Mouse (Mus musculus) erythroblast, embryonic 14.5 days (primary cell): ENCODE results near the gene Ncoa1. TPM values are rescaled to one million over a fixed set of nuclear protein-coding genes. Genes with fewer than 3 reads are reported as not detected.

Source experiments
- H3K27me3 ChIP-seq: 2 replicates; pipeline ENCODE4 v1.6.1; 2012; ENCODE audit warnings: inconsistent platforms; ENCODE audit not compliant: control insufficient read depth
- H3K36me3 ChIP-seq: 2 replicates; pipeline ENCODE4 v1.6.1; 2012; ENCODE audit warnings: mild to moderate bottlenecking, inconsistent platforms; ENCODE audit not compliant: control insufficient read depth
- H3K4me1 ChIP-seq: 2 replicates; pipeline ENCODE4 v1.6.1; 2012; ENCODE audit warnings: inconsistent platforms; ENCODE audit not compliant: control insufficient read depth
- H3K4me3 ChIP-seq: replicated peaks from 2 replicates; pipeline ENCODE3; 2012; ENCODE audit warnings: moderate library complexity, mild to moderate bottlenecking, inconsistent platforms
- H3K9me3 ChIP-seq: 2 replicates; pipeline ENCODE4 v1.6.1; 2012; ENCODE audit warnings: low read length, inconsistent platforms, mixed read lengths; ENCODE audit not compliant: control insufficient read depth
- GATA1 ChIP-seq: IDR thresholded peaks from 2 replicates; pipeline ENCODE4 v1.6.1; 2012; ENCODE audit warnings: low read length, inconsistent platforms, mixed read lengths
- TAL1 ChIP-seq: IDR thresholded peaks from 3 replicates; pipeline ENCODE4 v1.6.1; 2012; ENCODE audit warnings: low read length, inconsistent platforms, mixed read lengths
- polyA plus RNA-seq: library from polyadenylated mRNA; stranded (reverse); fragments of >175 nt; gene quantifications from 2 replicates; pipeline ENCODE4 v1.2.3, GENCODE M21; 2012

Gene Ncoa1
- polyA plus RNA-seq, 1 experiment, result 0.07 TPM

DNA sequence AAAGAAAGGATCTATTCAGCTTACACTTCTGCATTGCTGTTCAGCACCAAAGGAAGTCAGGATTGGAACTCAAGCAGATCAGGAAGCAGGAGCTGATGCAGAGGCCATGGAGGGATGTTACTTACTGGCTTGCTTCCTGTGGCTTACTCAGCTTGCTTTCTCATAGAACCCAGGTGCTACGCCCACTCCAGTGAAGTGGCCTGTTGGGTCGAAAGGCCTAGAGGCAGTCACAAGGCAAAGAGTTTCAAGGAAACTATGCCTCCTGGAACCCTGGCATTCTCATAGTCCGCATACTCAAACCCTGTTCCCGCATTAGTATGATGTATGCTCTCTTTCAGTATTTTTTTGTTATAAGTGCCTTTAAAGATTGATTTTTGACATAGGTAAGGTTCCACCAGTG, 118.9 kb downstream of the Ncoa1 start:
- H3K27me3 ChIP-seq, result no peaks in the 10 kb centered on the region

DNA sequence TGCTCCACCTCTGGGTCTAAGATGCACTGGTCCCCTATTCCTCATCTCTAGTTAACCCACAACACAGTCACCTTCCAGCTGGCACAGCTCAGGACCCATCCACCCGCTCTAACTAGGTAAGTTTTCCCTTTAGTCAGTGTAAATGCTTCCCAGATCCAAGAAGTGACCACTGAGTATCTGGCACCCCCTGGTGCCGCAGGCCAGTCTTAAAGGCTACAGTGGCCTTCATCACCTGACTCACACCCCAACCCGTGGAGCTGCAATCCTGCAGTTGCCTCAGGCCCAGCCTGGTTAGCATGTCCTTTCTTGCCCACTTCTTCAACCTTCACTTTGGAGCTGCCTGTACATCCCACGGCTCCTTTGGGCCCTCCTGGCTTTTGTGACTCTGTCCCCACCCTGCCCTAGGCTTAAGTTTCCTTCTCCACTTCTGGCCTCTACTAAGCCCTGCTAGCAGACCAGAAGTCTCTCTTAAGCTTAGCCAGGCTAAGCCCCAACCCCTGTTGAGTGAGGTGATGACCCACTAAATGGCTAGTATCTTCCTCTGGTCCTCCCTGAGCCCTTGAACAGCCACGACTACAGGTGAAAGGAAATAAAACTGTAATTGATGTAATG, 120.0 kb downstream of the Ncoa1 start:
- Histone ChIP-seq H3K4me3 (no peak overlapping the region), H3K27me3 (no peaks in the 10 kb centered on the region), H3K4me1 (no peaks in the 10 kb centered on the region), H3K36me3 (no peaks in the 10 kb centered on the region), H3K9me3 (no peaks in the 10 kb centered on the region)
- no peak for TF ChIP-seq TAL1
- no peak for TF ChIP-seq GATA1

More for the DNA sequence above, 118.9 kb downstream of the Ncoa1 start:
- TF ChIP-seq GATA1 (no peak), TAL1 (no peak)
- Histone ChIP-seq H3K9me3 (no peaks in the 10 kb centered on the region), H3K36me3 (no peaks in the 10 kb centered on the region), H3K4me1 (no peaks in the 10 kb centered on the region), H3K4me3 (no peak overlapping the region)

DNA sequence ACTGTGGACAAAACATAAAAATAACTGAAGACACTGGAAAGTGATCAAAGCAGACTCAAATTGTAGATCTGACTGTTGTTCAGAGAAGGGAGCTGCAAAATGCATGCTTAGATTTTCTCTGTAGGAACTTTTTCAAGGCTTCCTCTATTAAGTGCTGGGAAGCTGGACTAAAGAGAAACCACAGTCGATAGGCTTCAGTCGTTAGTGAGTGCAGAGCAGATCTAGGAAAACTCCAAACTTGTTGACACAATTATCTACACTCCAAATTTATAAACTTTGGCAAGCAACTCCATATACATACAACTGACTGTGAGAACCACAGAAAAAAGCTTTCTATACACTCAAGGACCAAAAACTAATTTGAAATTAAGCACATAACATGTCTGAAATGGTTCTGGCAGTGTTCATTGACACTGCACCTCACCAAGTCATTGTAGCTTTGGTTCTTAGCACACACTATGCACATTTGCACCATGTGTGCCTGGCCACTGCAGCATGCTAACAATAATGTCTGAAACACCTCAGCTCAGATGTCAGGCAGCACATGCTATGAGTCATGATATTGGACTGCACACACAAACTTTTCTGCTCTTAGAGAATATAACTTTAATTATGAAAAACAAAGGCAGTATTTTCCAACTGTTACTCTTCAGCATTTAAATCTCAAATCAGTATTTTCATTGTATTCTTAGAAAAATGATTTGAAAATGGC, 121.8 kb downstream of the Ncoa1 start:
- Histone ChIP-seq H3K4me1 (no peaks in the 10 kb centered on the region), H3K36me3 (no peaks in the 10 kb centered on the region), H3K4me3 (no peak overlapping the region), H3K27me3 (no peaks in the 10 kb centered on the region), H3K9me3 (no peaks in the 10 kb centered on the region)
- TF ChIP-seq TAL1, result no peak
- no peak for TF ChIP-seq GATA1

DNA sequence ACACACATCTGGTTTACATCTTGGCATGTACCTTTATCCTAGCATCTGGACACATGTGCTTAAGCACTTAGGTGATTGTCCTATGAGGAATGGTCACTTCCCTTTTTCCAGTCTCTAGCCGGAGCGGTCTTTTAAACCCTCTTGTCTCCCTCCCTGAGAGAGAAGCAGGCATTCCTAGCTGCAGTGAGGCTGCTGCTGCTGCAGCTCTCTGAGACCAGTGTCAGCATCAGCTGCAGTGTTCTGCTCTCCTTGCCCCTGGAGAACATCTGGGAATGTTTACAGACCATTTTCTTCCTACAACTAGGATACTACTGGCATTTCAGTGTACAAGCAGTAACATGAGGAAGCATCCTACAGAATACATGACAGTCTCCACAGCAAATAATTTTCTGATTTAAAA, 133.8 kb downstream of the Ncoa1 start:
- no peaks in the 10 kb centered on the region for H3K9me3 ChIP-seq
- TF ChIP-seq TAL1 (no peak), GATA1 (no peak)
- no peaks in the 10 kb centered on the region for H3K27me3 ChIP-seq
- H3K36me3 ChIP-seq, result no peaks in the 10 kb centered on the region
- H3K4me1 ChIP-seq, result no peaks in the 10 kb centered on the region
- H3K4me3 ChIP-seq, result no peak overlapping the region

DNA sequence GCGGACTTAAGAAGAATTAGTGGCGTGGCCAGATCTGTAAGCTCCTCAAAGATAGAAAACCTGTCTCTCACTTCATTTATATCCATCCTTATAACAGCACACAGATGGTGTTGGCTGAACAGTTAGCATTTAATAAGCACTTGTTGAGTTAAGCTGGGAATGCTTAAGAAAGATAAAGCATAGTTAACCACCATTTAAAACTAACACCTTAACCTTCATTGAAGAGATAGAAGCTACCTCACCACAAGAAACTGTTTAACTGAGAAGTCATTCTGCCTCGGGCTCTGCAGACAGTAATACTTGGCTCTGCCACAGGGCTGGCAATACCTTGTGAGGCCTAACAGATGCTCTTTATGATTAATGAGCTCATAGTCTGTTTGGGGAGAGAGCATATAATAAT, 134.9 kb downstream of the Ncoa1 start:
- no peak overlapping the region for H3K4me3 ChIP-seq
- H3K4me1 ChIP-seq, result no peaks in the 10 kb centered on the region
- no peaks in the 10 kb centered on the region for H3K27me3 ChIP-seq
- H3K9me3 ChIP-seq, result no peaks in the 10 kb centered on the region
- TF ChIP-seq GATA1, result no peak
- no peak for TF ChIP-seq TAL1
- H3K36me3 ChIP-seq, result no peaks in the 10 kb centered on the region

DNA sequence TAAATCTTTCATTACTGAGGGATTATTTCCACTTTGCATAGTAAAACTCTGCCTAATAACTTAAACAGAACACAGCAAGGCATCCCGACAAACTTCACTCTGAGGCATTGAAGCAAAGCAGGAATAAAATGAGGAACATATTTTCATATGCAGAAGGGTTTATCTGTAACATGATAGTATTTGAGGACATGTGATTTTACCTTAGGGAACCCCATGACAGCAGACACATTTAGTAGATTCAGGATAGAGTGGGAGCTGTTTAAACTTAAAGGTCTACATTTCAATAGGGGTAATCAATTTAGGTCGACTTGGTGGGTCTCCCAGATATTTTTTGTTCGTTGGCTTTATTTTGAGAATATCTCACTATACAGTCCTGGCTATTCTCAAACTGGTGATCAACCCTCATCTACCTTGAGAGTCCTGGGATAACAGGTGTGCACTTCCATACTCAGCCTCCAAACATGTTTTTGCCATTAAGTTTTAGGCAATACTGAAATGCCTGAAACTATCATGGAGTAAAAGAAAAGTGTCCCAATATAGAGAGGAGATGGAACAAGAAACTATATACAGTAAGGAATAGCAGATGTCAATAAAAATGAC, 136.6 kb downstream of the Ncoa1 start:
- H3K9me3 ChIP-seq, result no peaks in the 10 kb centered on the region
- no peak for TF ChIP-seq TAL1
- TF ChIP-seq GATA1, result no peak
- no peaks in the 10 kb centered on the region for H3K4me1 ChIP-seq
- H3K27me3 ChIP-seq, result no peaks in the 10 kb centered on the region
- H3K4me3 ChIP-seq, result no peak overlapping the region
- no peaks in the 10 kb centered on the region for H3K36me3 ChIP-seq

DNA sequence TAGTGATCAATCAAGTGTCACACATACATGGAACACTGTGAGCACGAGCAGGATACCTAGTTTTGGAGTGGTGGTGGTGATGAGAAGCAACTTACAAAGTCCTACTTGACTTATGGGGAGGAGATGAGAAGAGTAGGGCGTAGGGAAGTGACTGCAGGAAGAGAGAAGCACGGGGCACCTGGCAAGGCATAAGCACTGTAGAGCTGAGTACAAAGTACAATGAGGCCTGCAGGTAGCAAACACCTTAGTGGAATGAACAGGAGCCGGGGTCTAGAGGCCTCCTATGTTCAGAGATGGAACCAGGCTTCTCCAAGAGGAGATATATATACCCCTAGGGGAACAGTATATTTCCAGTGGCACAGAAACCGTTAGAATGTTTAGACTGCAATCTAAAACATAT, 153.4 kb downstream of the Ncoa1 start:
- TF ChIP-seq TAL1, result no peak
- no peak for TF ChIP-seq GATA1
- H3K36me3 ChIP-seq, result no peaks in the 10 kb centered on the region
- no peaks in the 10 kb centered on the region for H3K4me1 ChIP-seq
- no peak overlapping the region for H3K4me3 ChIP-seq
- no peaks in the 10 kb centered on the region for H3K9me3 ChIP-seq
- H3K27me3 ChIP-seq, result no peaks in the 10 kb centered on the region

DNA sequence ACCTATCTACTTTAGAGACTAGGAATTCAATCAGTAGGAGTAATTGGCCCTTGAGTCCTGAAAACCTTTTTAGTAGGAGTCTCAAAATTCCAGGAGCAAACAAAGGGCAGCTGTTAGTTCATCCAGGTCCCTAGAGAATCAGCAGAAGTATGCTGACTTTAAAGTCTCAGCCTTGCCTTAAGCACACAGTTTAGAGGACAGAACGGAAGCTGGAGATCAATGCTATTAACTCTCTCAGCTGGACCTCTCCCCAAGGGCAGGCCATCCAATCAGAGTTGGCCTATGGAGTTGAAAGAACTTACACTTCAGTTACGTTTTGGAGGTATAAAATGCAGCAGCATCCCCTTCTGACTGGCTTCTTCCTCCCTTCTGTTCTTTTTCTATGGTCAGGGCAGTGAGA, 154.8 kb downstream of the Ncoa1 start:
- Histone ChIP-seq H3K36me3 (no peaks in the 10 kb centered on the region), H3K4me3 (no peak overlapping the region), H3K4me1 (no peaks in the 10 kb centered on the region), H3K27me3 (no peaks in the 10 kb centered on the region), H3K9me3 (no peaks in the 10 kb centered on the region)
- TF ChIP-seq GATA1, result no peak
- TF ChIP-seq TAL1, result no peak

DNA sequence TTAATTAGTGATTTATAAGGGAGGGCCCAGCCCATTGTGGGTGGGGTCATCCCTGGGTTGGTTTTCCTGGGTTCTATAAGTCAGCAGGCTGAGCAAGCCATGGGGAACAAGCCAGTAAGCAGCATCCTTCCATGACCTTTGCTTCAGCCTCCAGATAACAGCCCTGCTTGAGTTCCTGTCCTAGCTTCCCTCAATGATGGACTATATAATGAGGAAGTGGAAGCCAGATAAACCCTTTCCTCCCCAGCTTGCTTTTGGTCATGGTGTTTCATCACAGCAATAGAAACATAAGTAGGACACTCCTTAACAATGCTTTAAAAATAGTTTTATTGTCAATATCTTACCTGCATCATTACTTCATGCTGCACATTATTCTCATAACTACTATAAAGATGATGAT, 163.2 kb downstream of the Ncoa1 start:
- H3K9me3 ChIP-seq, result no peaks in the 10 kb centered on the region
- no peaks in the 10 kb centered on the region for H3K27me3 ChIP-seq
- no peak overlapping the region for H3K4me3 ChIP-seq
- TF ChIP-seq TAL1 (no peak), GATA1 (no peak)
- H3K36me3 ChIP-seq, result no peaks in the 10 kb centered on the region
- H3K4me1 ChIP-seq, result no peaks in the 10 kb centered on the region
